Mouse (Mus musculus) heart, postnatal 0 days (tissue): ENCODE measurements around the gene Myo10. TPM values are rescaled to one million over a fixed set of nuclear protein-coding genes. Genes with fewer than 3 reads are reported as not detected.

Experiments
- ATAC-seq: fragments of 200-750 bp; cut with Nextera tagmentation; 2 replicates; pipeline ENCODE4 v1.8.0; 2017; ENCODE audit warnings: low read depth, moderate number of reproducible peaks, moderate library complexity; ENCODE audit not compliant: insufficient read depth
- DNase-seq: peaks from one replicate; pipeline ENCODE4 v3.0.0-alpha.2; 2016; ENCODE audit warnings: low spot score
- H3K27ac ChIP-seq: fragments of 300-500 bp; sonication (generic); 2 replicates; pipeline ENCODE4 v1.5.1; 2014; ENCODE audit warnings: low read depth, mild to moderate bottlenecking
- H3K27me3 ChIP-seq: fragments of 300-500 bp; sonication (generic); 2 replicates; pipeline ENCODE4 v1.6.1; 2014; ENCODE audit warnings: low read length, mixed read lengths; ENCODE audit not compliant: control insufficient read depth, insufficient read depth
- H3K36me3 ChIP-seq: fragments of 300-500 bp; sonication (generic); replicated peaks from 2 replicates; pipeline ENCODE4 v1.6.1; 2014; ENCODE audit warnings: low read length, mixed read lengths; ENCODE audit not compliant: control insufficient read depth, insufficient read depth
- H3K4me1 ChIP-seq: fragments of 300-500 bp; sonication (generic); 2 replicates; pipeline ENCODE4 v1.6.1; 2014; ENCODE audit warnings: antibody characterized with exemption; ENCODE audit not compliant: control insufficient read depth, insufficient read depth
- H3K4me2 ChIP-seq: fragments of 300-500 bp; sonication (generic); 2 replicates; pipeline ENCODE4 v1.6.1; 2014; ENCODE audit warnings: low read depth, mild to moderate bottlenecking, low read length, moderate library complexity
- H3K4me3 ChIP-seq: fragments of 300-500 bp; sonication (generic); 2 replicates; pipeline ENCODE4 v1.5.1; 2014; ENCODE audit warnings: low read depth, low read length
- H3K9ac ChIP-seq: fragments of 300-500 bp; sonication (generic); replicated peaks from 2 replicates; pipeline ENCODE4 v1.6.1; 2014; ENCODE audit warnings: low read depth, low read length, mixed read lengths
- H3K9me3 ChIP-seq: fragments of 300-500 bp; sonication (generic); replicated peaks from 2 replicates; pipeline ENCODE4 v1.6.1; 2016; ENCODE audit warnings: low read length; ENCODE audit not compliant: control insufficient read depth
- CTCF ChIP-seq: IDR thresholded peaks from 2 replicates; pipeline ENCODE4 v1.5.1; 2016; ENCODE audit warnings: antibody characterized with exemption, control low read depth, low read depth
- EP300 ChIP-seq: IDR thresholded peaks from 2 replicates; pipeline ENCODE4 v1.6.1; 2016; ENCODE audit warnings: antibody characterized with exemption, low read depth
- WGBS: fragments of 180-500 bp; shearing (Covaris S2); extraction: QIAGEN DNeasy Blood & Tissue Kit; methylation state at CpG from one replicate; pipeline ENCODE4 v1.1.7; 2014; 5-methylcytosine and 5-hydroxymethylcytosine counted together
- polyA plus RNA-seq: library from polyadenylated mRNA; unstranded; fragments of >200 nt; fragmentation: Nextera tagmentation; extraction: Ambion mirVana; gene quantifications from 2 replicates; pipeline ENCODE4 v1.2.1, GENCODE M21; 2015
- total RNA-seq: library from RNA; depleted of rRNA; stranded (reverse); fragments of >200 nt; gene quantifications from 2 replicates; pipeline ENCODE4 v1.2.3, GENCODE M21; 2014; ENCODE audit warnings: low replicate concordance

The Myo10 gene
- total and polyA plus RNA-seq, 2 experiments from 2014 or later = 6.2 to 7.6 TPM

GRCm38 (mm10) chr15:25781053-25781452 lies 158.7 kb downstream of the Myo10 start:
- Histone ChIP-seq H3K4me3 (no peak overlapping the region), H3K9me3 (no peaks in the 10 kb centered on the region), H3K9ac (no peak overlapping the region), H3K27ac (no peak overlapping the region), H3K4me1 (no peaks in the 10 kb centered on the region), H3K4me2 (no peak overlapping the region), H3K27me3 (no peaks in the 10 kb centered on the region), H3K36me3 (peaks cover 67% of the 10 kb centered on the region)
- 79% methylated on average over 33 of the region's 33 CpGs for WGBS
- ATAC-seq (no peak), DNase-seq (no peak)
- no peak for TF ChIP-seq CTCF
- TF ChIP-seq EP300 = no peak

GRCm38 (mm10) chr15:25785456-25786390 lies 163.4 kb downstream of the Myo10 start:
- H3K4me2 ChIP-seq = no peak overlapping the region
- ATAC-seq (no peak), DNase-seq (no peak)
- no peak overlapping the region for H3K4me3 ChIP-seq
- 90% methylated on average over 35 of the region's 35 CpGs for WGBS
- H3K27ac ChIP-seq = no peak overlapping the region
- no peaks in the 10 kb centered on the region for H3K27me3 ChIP-seq
- no peak overlapping the region for H3K9ac ChIP-seq
- H3K36me3 ChIP-seq = peaks cover 79% of the 10 kb centered on the region
- no peaks in the 10 kb centered on the region for H3K4me1 ChIP-seq
- TF ChIP-seq EP300 = no peak
- H3K9me3 ChIP-seq = no peaks in the 10 kb centered on the region

DNA sequence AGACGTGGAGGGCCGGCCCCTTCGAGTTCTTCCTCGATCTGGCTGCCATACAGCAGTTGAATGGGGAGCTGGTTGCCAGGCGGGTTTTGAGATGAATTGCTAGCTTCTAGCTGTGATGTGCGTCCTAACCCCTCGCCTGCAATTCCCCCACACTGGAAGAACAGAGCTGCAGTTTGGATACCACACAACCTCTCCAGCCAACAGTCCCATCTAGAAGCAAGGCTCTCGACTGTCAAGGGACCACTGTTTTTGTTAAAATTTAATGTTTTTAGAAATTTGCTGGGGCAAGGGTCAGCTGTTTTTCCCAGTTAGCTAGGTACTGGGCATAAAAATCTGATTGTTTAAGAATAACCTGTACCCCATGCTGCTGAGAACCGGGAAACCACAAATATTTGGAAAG lies 165.1 kb downstream of the Myo10 start:
- H3K27ac ChIP-seq = no peak overlapping the region
- TF ChIP-seq EP300 (no peak), CTCF (no peak)
- DNase-seq (no peak), ATAC-seq (no peak)
- H3K27me3 ChIP-seq = no peaks in the 10 kb centered on the region
- H3K9me3 ChIP-seq = no peaks in the 10 kb centered on the region
- H3K4me1 ChIP-seq = no peaks in the 10 kb centered on the region
- 82% methylated on average over 9 of the region's 9 CpGs for WGBS
- peaks cover 66% of the 10 kb centered on the region for H3K36me3 ChIP-seq
- H3K4me3 ChIP-seq = no peak overlapping the region
- H3K9ac ChIP-seq = no peak overlapping the region
- H3K4me2 ChIP-seq = no peak overlapping the region

DNA sequence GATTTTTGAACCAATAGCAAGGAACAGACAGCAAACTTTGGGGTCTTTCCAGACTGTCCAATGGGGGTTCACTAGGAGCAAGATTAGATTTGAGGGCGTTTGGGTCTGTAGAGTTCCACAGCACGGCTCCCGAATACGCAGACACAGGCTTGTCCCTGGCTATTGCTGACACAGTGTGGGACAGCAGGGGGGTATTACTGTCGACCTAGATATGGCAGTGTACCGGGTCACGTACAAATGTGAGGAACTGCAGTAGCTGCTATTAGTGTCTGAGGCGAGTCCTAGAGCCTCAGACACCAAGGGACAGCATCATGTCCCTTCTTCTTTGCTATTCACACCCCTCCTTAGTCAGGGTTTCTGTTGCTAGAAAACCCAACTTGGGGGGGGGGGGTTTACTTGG lies 165.6 kb downstream of the Myo10 start:
- TF ChIP-seq EP300 (no peak), CTCF (no peak)
- DNase-seq = no peak
- peaks cover 63% of the 10 kb centered on the region for H3K36me3 ChIP-seq
- no peaks in the 10 kb centered on the region for H3K27me3 ChIP-seq
- ATAC-seq = no peak
- no peaks in the 10 kb centered on the region for H3K9me3 ChIP-seq
- H3K4me3 ChIP-seq = no peak overlapping the region
- no peak overlapping the region for H3K4me2 ChIP-seq
- H3K9ac ChIP-seq = no peak overlapping the region
- WGBS = 90% methylated on average over 8 of the region's 8 CpGs
- no peak overlapping the region for H3K27ac ChIP-seq
- H3K4me1 ChIP-seq = no peaks in the 10 kb centered on the region

GRCm38 (mm10) chr15:25788565-25788964 lies 166.2 kb downstream of the Myo10 start:
- H3K4me3 ChIP-seq = no peak overlapping the region
- no peak overlapping the region for H3K4me2 ChIP-seq
- TF ChIP-seq EP300 = no peak
- TF ChIP-seq CTCF = no peak
- H3K9me3 ChIP-seq = no peaks in the 10 kb centered on the region
- 90% methylated on average over 7 of the region's 7 CpGs for WGBS
- no peaks in the 10 kb centered on the region for H3K4me1 ChIP-seq
- no peaks in the 10 kb centered on the region for H3K27me3 ChIP-seq
- no peak for DNase-seq
- ATAC-seq = no peak
- H3K9ac ChIP-seq = no peak overlapping the region
- no peak overlapping the region for H3K27ac ChIP-seq
- H3K36me3 ChIP-seq = peaks cover 63% of the 10 kb centered on the region

DNA sequence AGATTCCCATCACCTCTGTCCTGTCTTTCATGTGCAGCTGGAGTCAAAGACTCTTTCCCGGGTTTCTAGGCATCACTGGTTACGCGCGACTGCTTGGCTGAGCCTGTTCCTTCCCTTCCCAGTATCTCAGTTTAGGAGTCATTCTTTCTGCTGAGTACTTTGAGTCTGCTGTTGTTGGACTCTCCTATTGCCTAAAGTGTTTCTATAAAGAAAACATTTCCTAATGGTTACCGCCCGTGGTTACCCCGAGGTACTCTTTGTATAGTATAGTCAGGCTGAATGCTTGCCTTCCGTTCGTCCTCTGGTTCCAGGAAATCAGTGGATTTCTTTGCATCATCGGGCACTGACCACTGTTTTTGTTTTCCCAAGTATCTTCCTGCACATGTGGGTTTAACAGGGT lies 166.9 kb downstream of the Myo10 start:
- no peak for ATAC-seq
- Histone ChIP-seq H3K9ac (no peak overlapping the region), H3K27ac (peak overlapping the region; percentile 25; the same call in 1 of the 2 replicates), H3K9me3 (no peaks in the 10 kb centered on the region), H3K27me3 (no peaks in the 10 kb centered on the region), H3K4me3 (no peak overlapping the region), H3K36me3 (peaks cover 63% of the 10 kb centered on the region), H3K4me2 (no peak overlapping the region), H3K4me1 (no peaks in the 10 kb centered on the region)
- 73% methylated on average over 10 of the region's 10 CpGs for WGBS
- TF ChIP-seq EP300 (no peak), CTCF (no peak)
- no peak for DNase-seq
